Comparison of ENCODE assay signal across 13 mouse cellular contexts in the genomic region with DNA sequence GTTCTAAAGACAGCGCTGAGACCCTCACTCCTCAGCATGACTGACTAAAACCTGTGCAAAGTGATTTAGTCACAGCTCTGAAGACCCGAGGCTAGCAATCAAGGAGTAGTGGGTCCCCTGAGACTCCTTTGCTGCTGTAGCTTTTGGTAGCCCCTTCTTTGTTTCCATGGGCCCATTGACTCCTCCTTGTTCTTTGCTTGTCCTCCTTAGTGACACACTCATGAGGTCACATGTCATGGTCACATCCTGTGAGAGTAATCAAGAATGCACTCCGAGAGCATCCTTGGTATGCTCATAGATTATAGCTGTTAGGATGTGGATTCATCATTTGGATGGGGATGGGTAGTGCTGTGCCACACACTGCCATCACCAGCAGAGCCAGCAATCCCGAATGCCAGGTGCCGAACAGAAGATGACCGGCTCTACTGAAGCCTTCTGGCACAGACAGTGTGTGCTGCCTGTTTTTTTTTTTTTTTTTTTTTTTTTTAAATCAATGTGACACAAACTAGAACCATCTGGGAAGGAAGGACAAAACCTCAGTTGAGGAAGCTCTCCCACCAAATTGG.
DNase-seq lines count a peak whose midpoint lies in the region; ATAC-seq and TF ChIP-seq lines count a peak whose summit lies in the region.
"Had no signal": no experiment of that assay in that cellular context is flagged by ENCODE, and none has a peak within 500 bp of the region (broad histone marks: within the 10 kb centered on the region; RNA-seq: fewer than 3 reads in every experiment).

No protein-coding gene starts in this region.

- in situ Hi-C loops in Patski (cut with MboI; ENCODE audit: low pct_unique_long_range_greater_than_20kb): no loop called here

- H3K36me3 ChIP-seq in heart, postnatal 0 days (replicated peaks; ENCODE audit: control insufficient read depth, insufficient read depth, low read length): no peaks in the 10 kb centered on the region
- H3K36me3 ChIP-seq in lung, postnatal 0 days (ENCODE audit: insufficient read depth, low read length): no peaks in the 10 kb centered on the region
- no peaks in the 10 kb centered on the region for H3K36me3 ChIP-seq in hindbrain, embryonic 14.5 days (replicated peaks; ENCODE audit: control insufficient read depth, insufficient read depth)
- H3K36me3 ChIP-seq: liver, embryonic 12.5 days; midbrain, embryonic 12.5 days; stomach, embryonic 15.5 days had no signal

- no peak for TF ChIP-seq EP300 in heart, postnatal 0 days (IDR thresholded peaks at IDR 0.05; ENCODE audit: low read depth)
- TF ChIP-seq EP300 in lung, postnatal 0 days (IDR thresholded peaks at IDR 0.05): no peak

- H3K9ac ChIP-seq in heart, postnatal 0 days (replicated peaks; ENCODE audit: low read depth, low read length): no peak overlapping the region
- H3K9ac ChIP-seq in lung, postnatal 0 days (replicated peaks; ENCODE audit: low read depth): no peak overlapping the region
- H3K9ac ChIP-seq in hindbrain, embryonic 14.5 days: no peak overlapping the region
- H3K9ac ChIP-seq: liver, embryonic 12.5 days; midbrain, embryonic 12.5 days; stomach, embryonic 15.5 days had no signal

- H3K4me3 ChIP-seq in heart, postnatal 0 days (ENCODE audit: low read depth, low read length): no peak overlapping the region
- no peak overlapping the region for H3K4me3 ChIP-seq in lung, postnatal 0 days (ENCODE audit: low read depth, low read length)
- no peak overlapping the region for H3K4me3 ChIP-seq in hindbrain, embryonic 14.5 days (replicated peaks; ENCODE audit: low read length)
- H3K4me3 ChIP-seq: gastrocnemius, adult 2 months; liver, embryonic 12.5 days; midbrain, embryonic 12.5 days; stomach, embryonic 15.5 days had no signal

- DNase-seq in heart, postnatal 0 days (ENCODE audit: low spot score): peak; percentile 17
- DNase-seq in heart, adult 11 months: no peak
- peak; percentile 21 for DNase-seq in lung, postnatal 0 days (ENCODE audit: low spot score)
- no peak for DNase-seq in lung, postnatal 36 days
- DNase-seq in Patski (ENCODE audit: low read depth, low spot score): no peak
- DNase-seq in hindbrain, embryonic 14.5 days (ENCODE audit: low spot score): no peak
- DNase-seq in right cerebral cortex, postnatal 25 days: no peak
- DNase-seq: gastrocnemius, adult 2 months had no signal

- H3K4me2 ChIP-seq in heart, postnatal 0 days (ENCODE audit: low read depth, low read length): no peak overlapping the region
- no peak overlapping the region for H3K4me2 ChIP-seq in lung, postnatal 0 days (replicated peaks; ENCODE audit: low read depth, low read length)
- H3K4me2 ChIP-seq in hindbrain, embryonic 14.5 days (replicated peaks): no peak overlapping the region
- H3K4me2 ChIP-seq: heart, embryonic 11.5 days; liver, embryonic 12.5 days; midbrain, embryonic 12.5 days; stomach, embryonic 15.5 days had no signal

- CTCF ChIA-PET in Patski (lab: Charles Lee): no interaction called here

- H3K9me3 ChIP-seq in heart, postnatal 0 days (replicated peaks; ENCODE audit: control insufficient read depth, low read length): no peaks in the 10 kb centered on the region
- no peaks in the 10 kb centered on the region for H3K9me3 ChIP-seq in lung, postnatal 0 days (ENCODE audit: low read length)
- no peaks in the 10 kb centered on the region for H3K9me3 ChIP-seq in hindbrain, embryonic 14.5 days (ENCODE audit: control insufficient read depth, low read length)
- H3K9me3 ChIP-seq: liver, embryonic 12.5 days; midbrain, embryonic 12.5 days; stomach, embryonic 15.5 days had no signal

- 75% methylated on average over 6 of the region's 6 CpGs for WGBS in heart, postnatal 0 days
- WGBS in lung, postnatal 0 days: 49% methylated on average over 6 of the region's 6 CpGs
- 62% methylated on average over 6 of the region's 6 CpGs for WGBS in hindbrain, embryonic 14.5 days

- H3K27me3 ChIP-seq in heart, postnatal 0 days (ENCODE audit: control insufficient read depth, insufficient read depth, low read length): no peaks in the 10 kb centered on the region
- no peaks in the 10 kb centered on the region for H3K27me3 ChIP-seq in lung, postnatal 0 days (replicated peaks; ENCODE audit: insufficient read depth, low read length)
- H3K27me3 ChIP-seq in Patski: no peaks in the 10 kb centered on the region
- H3K27me3 ChIP-seq in hindbrain, embryonic 14.5 days (ENCODE audit: control insufficient read depth, insufficient read depth, low read length): no peaks in the 10 kb centered on the region
- H3K27me3 ChIP-seq: CH12.LX; liver, embryonic 12.5 days; midbrain, embryonic 12.5 days; stomach, embryonic 15.5 days had no signal

- ATAC-seq in heart, postnatal 0 days (ENCODE audit: insufficient read depth, low read depth): no peak
- peak; percentile 34 for ATAC-seq in lung, postnatal 0 days
- peak; percentile 8 for ATAC-seq in Patski
- 0 out of 2 replicates have a peak, but pooled peaks have one; percentile 46 for ATAC-seq in hindbrain, embryonic 14.5 days (ENCODE audit: low FRiP score)
- ATAC-seq: liver, embryonic 12.5 days had no signal

- no peak for TF ChIP-seq CTCF in heart, postnatal 0 days (IDR thresholded peaks at IDR 0.05; ENCODE audit: low read depth)
- no peak for TF ChIP-seq CTCF in lung, postnatal 0 days (IDR thresholded peaks at IDR 0.05)
- TF ChIP-seq CTCF in Patski (IDR thresholded peaks at IDR 0.05): no peak

- peaks cover 4% of the 10 kb centered on the region; the same call in 1 of the 2 replicates for H3K4me1 ChIP-seq in heart, postnatal 0 days (ENCODE audit: control insufficient read depth, insufficient read depth)
- H3K4me1 ChIP-seq in lung, postnatal 0 days (ENCODE audit: insufficient read depth, low read depth, low read length): no peaks in the 10 kb centered on the region; the same call in 1 of the 2 replicates
- H3K4me1 ChIP-seq in hindbrain, embryonic 14.5 days (replicated peaks; ENCODE audit: control insufficient read depth, insufficient read depth, low read length): peaks cover 28% of the 10 kb centered on the region
- H3K4me1 ChIP-seq: liver, embryonic 12.5 days had no signal

- H3K27ac ChIP-seq in heart, postnatal 0 days (ENCODE audit: low read depth): no peak overlapping the region
- no peak overlapping the region for H3K27ac ChIP-seq in lung, postnatal 0 days (ENCODE audit: low read length)
- no peak overlapping the region for H3K27ac ChIP-seq in hindbrain, embryonic 14.5 days
- H3K27ac ChIP-seq: gastrocnemius, adult 2 months; midbrain, embryonic 12.5 days; stomach, embryonic 15.5 days had no signal

- POLR2A ChIA-PET in Patski (lab: Charles Lee): no interaction called here

Comparison
In these comparisons a context has a peak if more than half of its experiments do, and no peak if none do; other contexts are left out.
1. DNase-seq: peak in heart, postnatal 0 days (single experiment) and lung, postnatal 0 days (single experiment); none in heart, adult 11 months (single experiment), lung, postnatal 36 days (single experiment), Patski (single experiment), hindbrain, embryonic 14.5 days (single experiment) and right cerebral cortex, postnatal 25 days (single experiment).